Mouse (Mus musculus): ENCODE results near the gene Aqp9.

Aqp9 gene

GRCm38 (mm10) chr9:71066491-71066890, 102.0 kb downstream of the Aqp9 start:
- DNase-seq (ENCODE audit: low read depth): no peak

- no peak for DNase-seq (ENCODE audit: low read depth)
Observed at GRCm38 (mm10) chr9:71065343-71065875, 103.1 kb downstream of the Aqp9 start.

GRCm38 (mm10) chr9:71064291-71064840, 104.1 kb downstream of the Aqp9 start:
- no peak for DNase-seq (ENCODE audit: low read depth)

GRCm38 (mm10) chr9:71063551-71063950, 104.9 kb downstream of the Aqp9 start:
- DNase-seq (ENCODE audit: low read depth): no peak

- DNase-seq (ENCODE audit: low read depth): no peak
Observed at GRCm38 (mm10) chr9:71062976-71063375, 105.5 kb downstream of the Aqp9 start.

GRCm38 (mm10) chr9:71062301-71062700, 106.2 kb downstream of the Aqp9 start:
- DNase-seq (ENCODE audit: low read depth): no peak

Measured in c-Kit-positive CD71-positive TER-119-negative erythroid progenitor cells, embryonic 14.5 days (primary cell).